Mouse (Mus musculus): ENCODE results near the gene Rpl11.
A peak's percentile ranks its signal among the peaks of the same experiment; 100 is the strongest.

Rpl11 gene

GRCm38 (mm10) chr4:136028689-136029088, 24.5 kb downstream of the Rpl11 start:
- no peak for DNase-seq (ENCODE audit: extremely low read depth, insufficient read length, low spot score)

GRCm38 (mm10) chr4:136028132-136028564, 25.1 kb downstream of the Rpl11 start:
- DNase-seq (ENCODE audit: extremely low read depth, insufficient read length, low spot score), result no peak

DNA sequence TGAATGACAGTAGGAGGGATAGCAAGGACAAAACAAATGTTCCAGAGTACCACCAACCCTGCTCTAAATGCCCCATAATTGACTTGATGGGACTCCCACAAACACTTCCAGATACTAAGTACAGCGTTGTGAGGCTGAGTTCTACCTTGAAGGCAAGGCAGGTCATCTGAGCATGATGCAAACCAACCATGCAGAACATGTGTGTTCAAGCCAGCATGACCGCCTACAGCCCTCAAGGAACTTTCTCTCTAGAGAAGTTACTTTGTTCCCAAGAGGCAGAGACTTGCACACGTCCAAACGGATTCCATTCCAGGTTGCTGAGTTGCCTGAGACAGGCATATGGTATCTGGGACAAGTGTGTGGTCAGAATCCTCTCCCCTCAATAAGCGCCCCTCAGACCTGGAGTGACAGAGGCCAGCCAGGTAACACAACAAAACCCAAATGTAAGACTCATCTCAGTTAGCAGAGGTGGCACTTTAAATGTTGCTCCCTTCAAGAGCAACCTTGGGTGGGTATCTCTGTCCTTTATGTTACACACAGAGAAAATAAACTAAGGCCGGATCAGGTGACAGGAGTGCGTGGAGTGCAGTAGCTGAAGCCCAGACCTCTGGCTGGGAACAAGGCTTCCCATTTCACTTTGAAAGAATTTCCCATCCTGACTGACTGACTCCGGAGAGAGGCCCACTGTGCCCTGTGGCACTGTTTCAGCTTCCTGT, 25.7 kb downstream of the Rpl11 start:
- no peak for DNase-seq (ENCODE audit: extremely low read depth, insufficient read length, low spot score)

DNA sequence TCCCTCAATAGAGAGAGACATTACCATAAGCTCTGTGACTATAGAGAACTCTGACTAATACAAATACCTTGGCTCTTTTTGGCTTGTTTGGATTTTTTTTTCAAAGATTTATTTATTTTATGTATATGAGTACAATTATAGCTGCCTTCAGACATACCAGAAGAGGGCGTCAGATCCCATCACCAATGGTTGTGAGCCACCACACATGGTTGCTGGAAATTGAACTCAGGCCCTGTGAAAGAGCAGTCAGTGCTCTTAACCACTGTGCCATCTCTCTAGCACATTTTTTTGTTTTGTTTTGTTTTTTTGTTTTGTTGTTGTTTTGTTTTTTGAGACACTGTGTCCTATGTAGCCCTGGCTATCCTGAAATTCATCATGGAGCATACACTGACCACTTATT, 27.9 kb downstream of the Rpl11 start:
- no peak for DNase-seq (ENCODE audit: extremely low read depth, insufficient read length, low spot score)

- no peak for DNase-seq (ENCODE audit: extremely low read depth, insufficient read length, low spot score)
These were observed 30.3 kb downstream of the Rpl11 start for GRCm38 (mm10) chr4:136022924-136023323.

- DNase-seq (ENCODE audit: extremely low read depth, insufficient read length, low spot score), result peak; percentile 98
These were observed 31.6 kb downstream of the Rpl11 start, which contains the start of gene Eloa for GRCm38 (mm10) chr4:136021549-136022047. Eloa (minus strand) TSS chr4:136021763.

- DNase-seq (ENCODE audit: extremely low read depth, insufficient read length, low spot score), result peak; percentile 17
These were observed 32.3 kb downstream of the Rpl11 start for GRCm38 (mm10) chr4:136020743-136021548.

GRCm38 (mm10) chr4:136016059-136016602, 37.1 kb downstream of the Rpl11 start:
- DNase-seq (ENCODE audit: extremely low read depth, insufficient read length, low spot score), result no peak

DNA sequence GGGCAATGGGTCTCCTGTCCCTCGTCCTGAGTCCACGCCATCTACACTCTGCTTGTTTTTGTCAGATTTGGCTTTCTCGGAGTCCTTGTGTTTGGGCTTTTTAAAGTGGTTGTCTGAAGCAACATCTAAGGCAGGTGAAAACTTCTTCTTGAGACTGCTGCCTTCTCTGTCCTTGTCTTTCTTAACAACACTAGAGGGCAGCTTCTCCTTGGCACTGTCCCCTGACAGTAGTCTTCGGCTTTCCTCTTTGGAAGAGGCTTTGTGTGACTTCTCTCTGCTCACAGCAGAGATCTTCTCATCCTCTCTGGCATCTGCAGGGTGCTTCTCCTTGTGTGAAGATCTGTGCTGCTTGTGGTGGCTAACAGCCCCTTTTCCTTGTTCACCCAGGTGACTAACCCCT, 42.6 kb downstream of the Rpl11 start:
- DNase-seq (ENCODE audit: extremely low read depth, insufficient read length, low spot score), result no peak

- DNase-seq (ENCODE audit: extremely low read depth, insufficient read length, low spot score), result no peak
These were observed 44.3 kb downstream of the Rpl11 start for GRCm38 (mm10) chr4:136008782-136009447.

DNA sequence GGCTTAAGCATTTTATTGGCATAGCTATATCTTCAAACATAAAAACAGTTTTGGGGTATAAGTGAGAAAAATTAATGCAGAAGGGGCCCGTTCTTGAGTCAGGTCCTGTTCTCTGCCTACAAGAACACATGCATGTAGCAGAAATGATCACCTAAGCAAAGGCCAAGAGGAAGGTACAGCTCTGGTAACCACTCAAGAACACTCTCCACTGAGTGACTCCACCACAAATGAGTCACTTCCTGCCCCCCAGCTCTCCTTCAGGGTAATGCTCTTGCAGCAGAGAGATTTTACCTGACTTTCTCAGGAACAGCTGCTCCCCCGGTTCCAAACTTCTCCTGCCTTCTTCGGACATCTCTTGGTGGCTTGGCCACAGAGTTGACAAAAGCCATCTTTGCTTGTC, 46.4 kb downstream of the Rpl11 start:
- no peak for DNase-seq (ENCODE audit: extremely low read depth, insufficient read length, low spot score)

GRCm38 (mm10) chr4:136004921-136005320, 48.3 kb downstream of the Rpl11 start:
- DNase-seq (ENCODE audit: extremely low read depth, insufficient read length, low spot score), result no peak

GRCm38 (mm10) chr4:136004107-136004675, 49.0 kb downstream of the Rpl11 start:
- DNase-seq (ENCODE audit: extremely low read depth, insufficient read length, low spot score), result no peak

- no peak for DNase-seq (ENCODE audit: extremely low read depth, insufficient read length, low spot score)
These were observed 58.1 kb downstream of the Rpl11 start for GRCm38 (mm10) chr4:135995118-135995517.

DNA sequence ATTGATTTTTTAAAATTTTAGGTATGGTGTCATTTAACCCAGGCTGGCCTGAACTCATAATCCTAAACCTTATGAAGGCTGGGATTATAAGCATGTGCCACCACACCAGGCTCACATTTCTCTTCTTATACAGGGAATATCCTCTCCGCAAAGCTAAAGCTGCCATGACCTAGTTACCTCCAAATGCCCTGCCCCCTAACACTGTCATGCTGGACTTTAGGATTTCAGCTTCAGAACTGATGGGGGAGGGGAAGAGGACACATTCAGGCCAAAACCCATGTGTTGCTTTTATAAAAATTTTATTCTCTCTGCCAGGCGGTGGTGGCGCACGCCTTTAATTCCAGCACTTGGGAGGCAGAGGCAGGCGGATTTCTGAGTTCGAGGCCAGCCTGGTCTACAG, 59.3 kb downstream of the Rpl11 start:
- no peak for DNase-seq (ENCODE audit: extremely low read depth, insufficient read length, low spot score)

- no peak for DNase-seq (ENCODE audit: extremely low read depth, insufficient read length, low spot score)
These were observed 65.5 kb downstream of the Rpl11 start for GRCm38 (mm10) chr4:135987714-135988113.

DNA sequence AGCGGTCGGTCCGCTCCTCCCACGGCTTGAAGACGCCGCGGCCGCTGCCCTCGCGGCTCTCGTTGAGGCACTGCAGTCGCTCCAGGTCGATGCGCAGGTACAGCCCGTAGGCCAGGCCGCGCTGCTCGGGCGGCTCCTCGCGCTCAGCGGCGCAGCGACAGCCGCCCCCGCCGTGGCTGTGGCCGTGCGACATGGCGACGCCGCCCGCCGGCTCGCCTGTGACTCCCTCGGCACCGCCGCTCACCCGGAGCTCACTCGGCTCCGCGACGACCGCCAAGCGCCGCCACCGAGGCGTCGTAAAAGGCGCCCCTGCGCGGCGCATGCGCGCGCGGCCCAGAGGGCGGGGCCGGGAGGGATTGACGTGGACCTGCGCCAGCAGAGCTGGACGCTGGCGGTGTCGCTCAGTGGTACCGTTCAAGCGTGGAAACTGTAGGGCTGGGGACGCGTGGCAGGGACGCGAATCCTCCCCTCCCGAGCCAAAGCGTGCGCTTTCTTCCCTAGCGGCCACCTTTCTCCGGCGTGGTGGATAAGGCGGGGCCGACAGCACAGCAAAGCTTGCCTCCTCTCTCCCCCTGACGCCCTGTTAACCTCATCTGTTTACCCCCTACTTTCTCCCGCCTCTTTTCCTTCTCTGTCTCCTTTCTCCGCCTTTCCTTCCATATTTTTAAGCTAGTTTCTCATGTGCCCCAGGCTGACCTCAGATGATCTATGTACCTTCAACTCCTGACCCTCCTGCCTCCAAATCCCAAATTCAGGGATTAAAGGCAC, 66.1 kb downstream of the Rpl11 start, which contains the start of gene Pithd1:
TSS of gene Pithd1 (minus strand) at position 322 of the 768 bp plus-strand sequence.
- peak; percentile 96 for DNase-seq (ENCODE audit: extremely low read depth, insufficient read length, low spot score)

- no peak for DNase-seq (ENCODE audit: extremely low read depth, insufficient read length, low spot score)
These were observed 66.8 kb downstream of the Rpl11 start for GRCm38 (mm10) chr4:135986301-135986942.

DNA sequence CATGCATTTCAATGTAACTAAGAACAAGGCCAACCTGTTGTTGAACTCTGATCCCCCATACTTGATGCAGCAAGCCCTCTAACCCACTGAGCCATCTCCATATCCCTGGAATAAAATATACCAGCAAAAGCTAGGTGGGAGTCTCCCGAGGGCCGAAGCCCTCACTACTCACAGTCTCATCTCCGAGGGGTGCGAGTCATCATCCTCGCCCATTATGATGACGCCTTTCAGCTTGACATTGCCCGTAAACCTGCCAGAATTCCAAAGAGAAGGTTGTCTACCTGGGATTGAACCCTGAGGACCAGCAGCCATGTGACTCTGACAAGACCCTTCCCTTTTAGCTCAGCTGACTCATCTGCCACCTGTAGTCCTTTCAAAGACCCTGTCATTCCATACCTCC, 67.5 kb downstream of the Rpl11 start:
- DNase-seq (ENCODE audit: extremely low read depth, insufficient read length, low spot score), result no peak

Data from 3134 (cell line).